Mouse (Mus musculus): ENCODE results near the gene Max.

Max gene

GRCm38 (mm10) chr12:76920990-76921389 is 41.0 kb downstream of the Max start:
- no peak for DNase-seq (ENCODE audit: low spot score in 2 of 2)

- no peak for DNase-seq (ENCODE audit: low spot score in 2 of 2)
Measured at GRCm38 (mm10) chr12:76920398-76920797, 41.6 kb downstream of the Max start.

- no peak for DNase-seq (ENCODE audit: low spot score in 2 of 2)
Measured at GRCm38 (mm10) chr12:76918855-76919254, 43.1 kb downstream of the Max start.

GRCm38 (mm10) chr12:76918113-76918512 is 43.9 kb downstream of the Max start:
- no peak for DNase-seq (ENCODE audit: low spot score in 2 of 2)

- DNase-seq (ENCODE audit: low spot score in 2 of 2), result no peak
Measured at GRCm38 (mm10) chr12:76916163-76916562, 45.8 kb downstream of the Max start.

- DNase-seq (ENCODE audit: low spot score in 2 of 2), result no peak
Measured at GRCm38 (mm10) chr12:76912193-76912592, 49.8 kb downstream of the Max start.

GRCm38 (mm10) chr12:76911171-76911726 is 50.8 kb downstream of the Max start:
- DNase-seq (ENCODE audit: low spot score in 2 of 2), result no peak

- no peak for DNase-seq (ENCODE audit: low spot score in 2 of 2)
Measured at GRCm38 (mm10) chr12:76910258-76910940, 51.6 kb downstream of the Max start.

- no peak for DNase-seq (ENCODE audit: low spot score in 2 of 2)
Measured at GRCm38 (mm10) chr12:76909218-76909617, 52.8 kb downstream of the Max start.

GRCm38 (mm10) chr12:76906278-76906677 is 55.7 kb downstream of the Max start:
- DNase-seq (ENCODE audit: low spot score in 2 of 2), result no peak

GRCm38 (mm10) chr12:76901508-76902294 is 60.3 kb downstream of the Max start:
- DNase-seq (ENCODE audit: low spot score in 2 of 2), result no peak

GRCm38 (mm10) chr12:76899261-76899975 is 62.6 kb downstream of the Max start:
- DNase-seq (ENCODE audit: low spot score in 2 of 2), result no peak

GRCm38 (mm10) chr12:76898141-76898540 is 63.9 kb downstream of the Max start:
- no peak for DNase-seq (ENCODE audit: low spot score in 2 of 2)

- DNase-seq (ENCODE audit: low spot score in 2 of 2), result no peak
Measured at GRCm38 (mm10) chr12:76897006-76897405, 65.0 kb downstream of the Max start.

GRCm38 (mm10) chr12:76896566-76896965 is 65.4 kb downstream of the Max start:
- DNase-seq (ENCODE audit: low spot score in 2 of 2), result no peak

- DNase-seq (ENCODE audit: low spot score in 2 of 2), result no peak
Measured at GRCm38 (mm10) chr12:76895777-76896176, 66.2 kb downstream of the Max start.

- DNase-seq (ENCODE audit: low spot score in 2 of 2), result no peak
Measured at GRCm38 (mm10) chr12:76894792-76895559, 67.0 kb downstream of the Max start.

GRCm38 (mm10) chr12:76892910-76893695 is 68.9 kb downstream of the Max start:
- no peak for DNase-seq (ENCODE audit: low spot score in 2 of 2)

GRCm38 (mm10) chr12:76891160-76891559 is 70.8 kb downstream of the Max start:
- DNase-seq (ENCODE audit: low spot score in 2 of 2), result no peak

- no peak for DNase-seq (ENCODE audit: low spot score in 2 of 2)
Measured at GRCm38 (mm10) chr12:76889404-76890184, 72.4 kb downstream of the Max start.

Measured in urinary bladder, postnatal 36 days (tissue).